In the genomic region with DNA sequence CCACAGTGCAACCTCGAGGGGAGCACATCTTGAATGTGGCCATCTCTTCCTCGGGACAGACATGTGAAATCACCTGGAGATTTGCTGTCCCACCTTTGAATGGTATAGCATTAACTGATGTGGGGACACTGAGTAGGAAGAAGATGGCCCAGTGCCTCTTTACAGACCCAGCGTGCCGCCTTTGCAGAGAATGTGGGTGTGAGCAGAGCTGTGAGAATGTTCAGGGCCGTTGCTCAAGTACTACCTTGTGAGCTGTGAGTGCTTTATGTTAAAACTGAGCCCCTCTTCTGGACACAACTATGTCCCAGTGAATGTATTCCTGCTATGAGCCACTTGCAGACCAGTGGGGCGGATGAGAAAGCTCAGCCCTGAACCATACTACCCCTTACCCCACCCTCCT, we compare ENCODE assay signal across 11 mouse cellular contexts. TPM values are rescaled to one million over a fixed set of nuclear protein-coding genes. Genes with fewer than 3 reads are reported as not detected.
A peak's percentile ranks its signal among the peaks of the same experiment; 100 is the strongest.
DNase-seq lines count a peak whose midpoint lies in the region; ATAC-seq and TF ChIP-seq lines count a peak whose summit lies in the region.
"Had no signal": no experiment of that assay in that cellular context is flagged by ENCODE, and none has a peak within 500 bp of the region (broad histone marks: within the 10 kb centered on the region; RNA-seq: fewer than 3 reads in every experiment).

No protein-coding gene starts in this region.

- no peaks in the 10 kb centered on the region for H3K27me3 ChIP-seq in embryonic facial prominence, embryonic 12.5 days
- H3K27me3 ChIP-seq in embryonic facial prominence, embryonic 10.5 days (replicated peaks; ENCODE audit: low read depth, poor library complexity, severe bottlenecking) = no peaks in the 10 kb centered on the region
- H3K27me3 ChIP-seq in hindbrain, embryonic 12.5 days = no peaks in the 10 kb centered on the region
- H3K27me3 ChIP-seq in hindbrain, embryonic 10.5 days (ENCODE audit: insufficient read depth, poor library complexity, severe bottlenecking) = no peaks in the 10 kb centered on the region
- H3K27me3 ChIP-seq in lung, postnatal 0 days (replicated peaks; ENCODE audit: insufficient read depth, low read length) = no peaks in the 10 kb centered on the region
- H3K27me3 ChIP-seq in stomach, postnatal 0 days (ENCODE audit: control insufficient read depth, insufficient read depth, low read length) = no peaks in the 10 kb centered on the region
- H3K27me3 ChIP-seq: midbrain, embryonic 13.5 days had no signal

- H3K27ac ChIP-seq in embryonic facial prominence, embryonic 12.5 days = peak overlapping the region; percentile 55
- H3K27ac ChIP-seq in embryonic facial prominence, embryonic 10.5 days (replicated peaks) = no peak overlapping the region
- H3K27ac ChIP-seq in hindbrain, embryonic 12.5 days = no peak overlapping the region
- H3K27ac ChIP-seq in hindbrain, embryonic 10.5 days = no peak overlapping the region
- peak overlapping the region; percentile 90 for H3K27ac ChIP-seq in lung, postnatal 0 days (ENCODE audit: low read length)
- H3K27ac ChIP-seq in stomach, postnatal 0 days (replicated peaks) = peak overlapping the region; percentile 90
- H3K27ac ChIP-seq: liver, embryonic 14.5 days; midbrain, embryonic 13.5 days had no signal

- H3K4me2 ChIP-seq in embryonic facial prominence, embryonic 12.5 days (replicated peaks) = no peak overlapping the region
- no peak overlapping the region for H3K4me2 ChIP-seq in hindbrain, embryonic 12.5 days (replicated peaks)
- no peak overlapping the region for H3K4me2 ChIP-seq in lung, postnatal 0 days (replicated peaks; ENCODE audit: low read depth, low read length)
- H3K4me2 ChIP-seq in stomach, postnatal 0 days (replicated peaks; ENCODE audit: low read depth) = no peak overlapping the region
- H3K4me2 ChIP-seq: midbrain, embryonic 13.5 days had no signal

- peaks cover 24% of the 10 kb centered on the region for H3K36me3 ChIP-seq in embryonic facial prominence, embryonic 12.5 days
- peaks cover 55% of the 10 kb centered on the region for H3K36me3 ChIP-seq in embryonic facial prominence, embryonic 10.5 days (replicated peaks)
- peaks cover 39% of the 10 kb centered on the region for H3K36me3 ChIP-seq in hindbrain, embryonic 12.5 days
- peaks cover 51% of the 10 kb centered on the region for H3K36me3 ChIP-seq in hindbrain, embryonic 10.5 days
- no peaks in the 10 kb centered on the region for H3K36me3 ChIP-seq in lung, postnatal 0 days (ENCODE audit: insufficient read depth, low read length)
- H3K36me3 ChIP-seq in stomach, postnatal 0 days (ENCODE audit: control insufficient read depth, insufficient read depth, low read length) = no peaks in the 10 kb centered on the region

- no peak overlapping the region for H3K9ac ChIP-seq in embryonic facial prominence, embryonic 12.5 days
- H3K9ac ChIP-seq in hindbrain, embryonic 12.5 days = no peak overlapping the region
- 0 out of 2 replicates have a peak overlapping the region, but pooled peaks have one; percentile 3 for H3K9ac ChIP-seq in lung, postnatal 0 days (replicated peaks; ENCODE audit: low read depth)
- H3K9ac ChIP-seq in stomach, postnatal 0 days (ENCODE audit: low read length) = no peak overlapping the region
- H3K9ac ChIP-seq: liver, embryonic 14.5 days; midbrain, embryonic 13.5 days had no signal

- H3K4me3 ChIP-seq in embryonic facial prominence, embryonic 12.5 days = no peak overlapping the region
- H3K4me3 ChIP-seq in embryonic facial prominence, embryonic 10.5 days = no peak overlapping the region
- no peak overlapping the region for H3K4me3 ChIP-seq in hindbrain, embryonic 12.5 days
- H3K4me3 ChIP-seq in hindbrain, embryonic 10.5 days = no peak overlapping the region
- H3K4me3 ChIP-seq in lung, postnatal 0 days (ENCODE audit: low read depth, low read length) = no peak overlapping the region
- no peak overlapping the region for H3K4me3 ChIP-seq in stomach, postnatal 0 days (ENCODE audit: low read depth, low read length)
- H3K4me3 ChIP-seq: midbrain, embryonic 13.5 days had no signal

- TF ChIP-seq CTCF in lung, postnatal 0 days (IDR thresholded peaks at IDR 0.05) = no peak
- TF ChIP-seq CTCF in stomach, postnatal 0 days (IDR thresholded peaks at IDR 0.05; ENCODE audit: low read depth) = no peak

- WGBS in embryonic facial prominence, embryonic 12.5 days = 83% methylated on average over 6 of the region's 6 CpGs
- 87% methylated on average over 6 of the region's 6 CpGs for WGBS in embryonic facial prominence, embryonic 10.5 days
- 87% methylated on average over 6 of the region's 6 CpGs for WGBS in hindbrain, embryonic 12.5 days
- WGBS in hindbrain, embryonic 10.5 days = 86% methylated on average over 6 of the region's 6 CpGs
- 59% methylated on average over 6 of the region's 6 CpGs for WGBS in lung, postnatal 0 days
- 55% methylated on average over 6 of the region's 6 CpGs for WGBS in stomach, postnatal 0 days

- H3K4me1 ChIP-seq in embryonic facial prominence, embryonic 12.5 days = peaks cover 5% of the 10 kb centered on the region; the same call in 1 of the 2 replicates
- no peaks in the 10 kb centered on the region for H3K4me1 ChIP-seq in embryonic facial prominence, embryonic 10.5 days
- peaks cover 5% of the 10 kb centered on the region; the same call in 1 of the 2 replicates for H3K4me1 ChIP-seq in hindbrain, embryonic 12.5 days
- H3K4me1 ChIP-seq in hindbrain, embryonic 10.5 days (replicated peaks) = no peaks in the 10 kb centered on the region
- H3K4me1 ChIP-seq in lung, postnatal 0 days (ENCODE audit: insufficient read depth, low read depth, low read length) = peaks cover 7% of the 10 kb centered on the region; the same call in 1 of the 2 replicates
- peaks cover 18% of the 10 kb centered on the region for H3K4me1 ChIP-seq in stomach, postnatal 0 days (replicated peaks; ENCODE audit: control insufficient read depth, insufficient read depth)
- H3K4me1 ChIP-seq: midbrain, embryonic 13.5 days had no signal

- ATAC-seq in embryonic facial prominence, embryonic 12.5 days (ENCODE audit: insufficient number of reproducible peaks, insufficient read depth, low FRiP score, low TSS enrichment) = no peak
- ATAC-seq in hindbrain, embryonic 12.5 days (ENCODE audit: low FRiP score) = peak; percentile 9; the same call in 1 of the 2 replicates
- ATAC-seq in lung, postnatal 0 days = peak; percentile 69
- no peak for ATAC-seq in stomach, postnatal 0 days (ENCODE audit: low FRiP score, low TSS enrichment)

- DNase-seq in embryonic facial prominence, embryonic 10.5 days (ENCODE audit: low spot score) = no peak
- no peak for DNase-seq in hindbrain, embryonic 10.5 days (ENCODE audit: low spot score)
- peak; percentile 51 for DNase-seq in lung, postnatal 0 days (ENCODE audit: low spot score)
- no peak for DNase-seq in lung, postnatal 25 days (ENCODE audit: low spot score)
- no peak for DNase-seq in stomach, postnatal 0 days (ENCODE audit: low spot score)
- no peak for DNase-seq in kidney, postnatal 14 days
- DNase-seq: thymus, adult 2 months had no signal

- H3K9me3 ChIP-seq in embryonic facial prominence, embryonic 12.5 days = no peaks in the 10 kb centered on the region
- no peaks in the 10 kb centered on the region for H3K9me3 ChIP-seq in embryonic facial prominence, embryonic 10.5 days
- H3K9me3 ChIP-seq in hindbrain, embryonic 12.5 days (replicated peaks) = no peaks in the 10 kb centered on the region
- no peaks in the 10 kb centered on the region for H3K9me3 ChIP-seq in hindbrain, embryonic 10.5 days
- H3K9me3 ChIP-seq in lung, postnatal 0 days (ENCODE audit: low read length) = no peaks in the 10 kb centered on the region
- no peaks in the 10 kb centered on the region for H3K9me3 ChIP-seq in stomach, postnatal 0 days (ENCODE audit: control insufficient read depth, low read length)
- H3K9me3 ChIP-seq: midbrain, embryonic 13.5 days had no signal

- no peak; the same call in 1 of the 2 replicates for TF ChIP-seq EP300 in lung, postnatal 0 days (IDR thresholded peaks at IDR 0.05)
- no peak for TF ChIP-seq EP300 in stomach, postnatal 0 days (optimal IDR thresholded peaks at IDR 0.05)

RNA-seq across cellular contexts. Expression of a gene that starts 15.4 kb away (rescaled TPM):
- 89.9 and 95.5 TPM in 2 replicates for polyA plus RNA-seq in embryonic facial prominence, embryonic 12.5 days (2016; fragmentation: Nextera tagmentation; extraction: Ambion mirVana)
- polyA plus RNA-seq in embryonic facial prominence, embryonic 10.5 days (2016; fragmentation: Nextera tagmentation; extraction: Ambion mirVana) = 62.1 and 66.3 TPM in 2 replicates
- 92.5 and 95.3 TPM in 2 replicates for polyA plus RNA-seq in hindbrain, embryonic 12.5 days (2016; fragmentation: Nextera tagmentation; extraction: Ambion mirVana)
- polyA plus RNA-seq in hindbrain, embryonic 10.5 days (2016; fragmentation: Nextera tagmentation; extraction: Ambion mirVana) = 61.1 and 62.1 TPM in 2 replicates
- polyA plus RNA-seq in lung, postnatal 0 days (2015; fragmentation: Nextera tagmentation; extraction: Ambion mirVana) = 43.5 and 56.6 TPM in 2 replicates
- 109 and 115 TPM in 2 replicates for polyA plus RNA-seq in stomach, postnatal 0 days (2015; fragmentation: Nextera tagmentation; extraction: Ambion mirVana)

RNA-seq across cellular contexts. Expression of a gene that starts 22.3 kb away (rescaled TPM):
- 31.5 and 32.6 TPM in 2 replicates for polyA plus RNA-seq in embryonic facial prominence, embryonic 12.5 days (2016; fragmentation: Nextera tagmentation; extraction: Ambion mirVana)
- polyA plus RNA-seq in embryonic facial prominence, embryonic 10.5 days (2016; fragmentation: Nextera tagmentation; extraction: Ambion mirVana) = 30.7 and 37.1 TPM in 2 replicates
- polyA plus RNA-seq in hindbrain, embryonic 12.5 days (2016; fragmentation: Nextera tagmentation; extraction: Ambion mirVana) = 38.3 and 38.6 TPM in 2 replicates
- 35.6 and 37.3 TPM in 2 replicates for polyA plus RNA-seq in hindbrain, embryonic 10.5 days (2016; fragmentation: Nextera tagmentation; extraction: Ambion mirVana)
- polyA plus RNA-seq in lung, postnatal 0 days (2015; fragmentation: Nextera tagmentation; extraction: Ambion mirVana) = 10.1 and 11.2 TPM in 2 replicates
- polyA plus RNA-seq in stomach, postnatal 0 days (2015; fragmentation: Nextera tagmentation; extraction: Ambion mirVana) = 23.5 and 24.2 TPM in 2 replicates

Comparison
In these comparisons a context has a peak if more than half of its experiments do, and no peak if none do; other contexts are left out.
1. H3K27ac ChIP-seq: peak in embryonic facial prominence, embryonic 12.5 days (single experiment), lung, postnatal 0 days (single experiment) and stomach, postnatal 0 days (single experiment); none in embryonic facial prominence, embryonic 10.5 days (single experiment), hindbrain, embryonic 12.5 days (single experiment) and hindbrain, embryonic 10.5 days (single experiment).
2. ATAC-seq: peak in hindbrain, embryonic 12.5 days (single experiment) and lung, postnatal 0 days (single experiment); none in embryonic facial prominence, embryonic 12.5 days (single experiment) and stomach, postnatal 0 days (single experiment).